Mouse (Mus musculus): Measurements from ENCODE around the gene Chic2. TPM values are rescaled to one million over a fixed set of nuclear protein-coding genes. Genes with fewer than 3 reads are reported as not detected.

Chic2 gene
- total and polyA plus RNA-seq, 3 experiments, result 3.7 to 19.2 (median 16.8) TPM

DNA sequence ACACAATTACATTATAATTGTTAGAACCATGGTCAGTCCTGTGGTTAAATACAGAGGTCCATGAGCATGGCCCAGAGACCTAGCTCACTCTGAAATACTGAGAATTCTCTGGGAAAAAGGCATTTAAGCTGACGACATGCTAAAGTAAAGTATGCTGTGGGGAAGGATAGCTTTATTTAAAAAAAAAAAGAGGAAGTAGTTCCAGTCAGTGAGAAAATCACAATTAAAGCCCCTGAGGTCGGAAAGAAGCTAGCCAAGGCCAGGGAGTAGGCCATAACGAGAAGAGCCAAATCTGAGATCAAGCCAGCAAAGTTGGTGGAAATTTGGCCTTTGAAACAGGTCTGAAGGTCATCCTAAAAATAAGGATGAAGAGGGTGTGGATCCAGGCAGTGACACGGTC is 6.5 kb upstream of the Chic2 start:
- Histone ChIP-seq H3K4me1 (ENCODE audit: control insufficient read depth, insufficient read depth, low read length) (peaks cover 3% of the 10 kb centered on the region), H3K4me3 (no peak overlapping the region), H3K27me3 (ENCODE audit: control insufficient read depth, insufficient read depth, low read length) (no peaks in the 10 kb centered on the region), H3K79me2 (replicated peaks; ENCODE audit: control insufficient read depth, insufficient read depth, low read length) (no peaks in the 10 kb centered on the region), H3K9ac (ENCODE audit: low read depth, low read length) (no peak overlapping the region), H3K27ac (no peak overlapping the region), H3K36me3 (ENCODE audit: control insufficient read depth, insufficient read depth, low read length) (no peaks in the 10 kb centered on the region)
- TF ChIP-seq POLR2A (IDR thresholded peaks at IDR 0.05; ENCODE audit: insufficient read depth, low read depth, low read length), result no peak
- TF ChIP-seq EP300 (IDR thresholded peaks at IDR 0.05; ENCODE audit: insufficient read depth, low read depth, low read length), result no peak
- TF ChIP-seq CTCF (IDR thresholded peaks at IDR 0.05), result no peak
- intact Hi-C loops (cut with DNase I), result no loop called here
- DNase-seq, result no peak
- WGBS, result 68% methylated on average over 4 of the region's 4 CpGs

DNA sequence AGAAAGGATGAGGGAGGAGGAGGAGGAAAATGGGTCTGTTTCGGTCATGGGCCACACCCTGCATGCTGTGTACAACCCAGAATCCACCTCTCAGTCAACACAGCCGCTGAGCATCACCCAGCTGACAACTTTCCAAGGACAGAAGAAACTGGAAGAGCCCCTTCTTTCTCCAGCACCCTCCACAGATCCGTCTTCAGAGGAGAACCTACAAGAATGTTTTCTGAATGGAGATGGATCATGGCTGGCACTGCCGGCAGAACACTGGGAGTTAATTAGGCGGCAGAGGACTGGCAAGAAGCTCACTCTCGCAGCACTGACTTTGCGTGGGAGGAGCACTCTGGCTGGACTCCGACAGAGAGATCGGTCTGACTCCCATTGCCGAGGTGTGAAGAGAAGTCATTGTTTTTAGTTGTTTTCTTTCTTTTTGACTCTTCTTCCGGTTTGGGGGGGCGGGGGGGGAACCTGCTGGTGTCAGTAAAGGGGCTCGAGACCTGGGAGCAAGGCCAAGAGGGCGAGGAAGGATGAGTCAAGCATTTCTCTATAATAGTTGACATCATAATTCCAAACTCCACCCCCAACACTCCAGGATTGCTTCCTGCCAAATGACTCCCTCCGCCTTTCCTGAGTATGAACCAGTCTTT is 2.2 kb upstream of the Chic2 start:
- WGBS, result 21% methylated on average over 15 of the region's 15 CpGs
- intact Hi-C loops (cut with DNase I), result loop anchor here (10.0 kb wide), 1 partner anchor 252 kb away; no protein-coding TSS in a partner anchor
- H3K36me3 ChIP-seq (ENCODE audit: control insufficient read depth, insufficient read depth, low read length), result peaks cover 5% of the 10 kb centered on the region
- peak; percentile 51 to 66 for DNase-seq
- no peaks in the 10 kb centered on the region for H3K27me3 ChIP-seq (ENCODE audit: control insufficient read depth, insufficient read depth, low read length)
- peaks cover 5% of the 10 kb centered on the region for H3K4me1 ChIP-seq (ENCODE audit: control insufficient read depth, insufficient read depth, low read length)
- H3K79me2 ChIP-seq (replicated peaks; ENCODE audit: control insufficient read depth, insufficient read depth, low read length), result peaks cover 6% of the 10 kb centered on the region
- H3K4me3 ChIP-seq, result no peak overlapping the region
- H3K9ac ChIP-seq (ENCODE audit: low read depth, low read length), result no peak overlapping the region
- no peak for TF ChIP-seq CTCF (IDR thresholded peaks at IDR 0.05)
- no peak for TF ChIP-seq EP300 (IDR thresholded peaks at IDR 0.05; ENCODE audit: insufficient read depth, low read depth, low read length)
- no peak for TF ChIP-seq POLR2A (IDR thresholded peaks at IDR 0.05; ENCODE audit: insufficient read depth, low read depth, low read length)
- H3K27ac ChIP-seq, result peak overlapping the region; percentile 8

DNA sequence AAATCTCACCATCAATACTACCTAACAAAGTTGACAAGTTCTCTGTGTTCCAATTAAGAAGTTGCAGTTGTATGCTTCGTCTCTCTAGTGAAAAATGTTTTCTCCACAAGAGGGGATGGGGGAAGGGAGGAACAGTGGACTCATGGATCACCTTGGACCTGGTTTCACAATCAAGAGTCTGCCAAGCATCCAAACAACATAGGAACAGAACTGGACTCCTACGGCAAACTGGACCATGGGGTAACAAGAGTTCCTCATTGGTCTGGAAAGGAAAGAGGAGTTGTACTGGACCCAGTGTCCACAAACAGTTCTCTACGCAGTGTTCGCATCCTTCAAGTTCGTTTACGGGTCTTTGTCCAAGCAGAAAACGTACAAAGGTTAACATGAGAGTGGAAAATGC is 797 bp upstream of the Chic2 start:
- Histone ChIP-seq H3K9ac (ENCODE audit: low read depth, low read length) (no peak overlapping the region), H3K36me3 (ENCODE audit: control insufficient read depth, insufficient read depth, low read length) (peaks cover 10% of the 10 kb centered on the region), H3K4me1 (ENCODE audit: control insufficient read depth, insufficient read depth, low read length) (peaks cover 8% of the 10 kb centered on the region), H3K4me3 (no peak overlapping the region), H3K79me2 (replicated peaks; ENCODE audit: control insufficient read depth, insufficient read depth, low read length) (peaks cover 7% of the 10 kb centered on the region), H3K27ac (no peak overlapping the region; the same call in 1 of the 2 replicates), H3K27me3 (ENCODE audit: control insufficient read depth, insufficient read depth, low read length) (no peaks in the 10 kb centered on the region)
- intact Hi-C loops (cut with DNase I), result loop anchor here (10.0 kb wide), 1 partner anchor 251 kb away; no protein-coding TSS in a partner anchor
- no peak for DNase-seq
- WGBS, result 79% methylated on average over 7 of the region's 7 CpGs
- TF ChIP-seq EP300 (IDR thresholded peaks at IDR 0.05; ENCODE audit: insufficient read depth, low read depth, low read length) (no peak), POLR2A (IDR thresholded peaks at IDR 0.05; ENCODE audit: insufficient read depth, low read depth, low read length) (no peak), CTCF (IDR thresholded peaks at IDR 0.05) (no peak)

DNA sequence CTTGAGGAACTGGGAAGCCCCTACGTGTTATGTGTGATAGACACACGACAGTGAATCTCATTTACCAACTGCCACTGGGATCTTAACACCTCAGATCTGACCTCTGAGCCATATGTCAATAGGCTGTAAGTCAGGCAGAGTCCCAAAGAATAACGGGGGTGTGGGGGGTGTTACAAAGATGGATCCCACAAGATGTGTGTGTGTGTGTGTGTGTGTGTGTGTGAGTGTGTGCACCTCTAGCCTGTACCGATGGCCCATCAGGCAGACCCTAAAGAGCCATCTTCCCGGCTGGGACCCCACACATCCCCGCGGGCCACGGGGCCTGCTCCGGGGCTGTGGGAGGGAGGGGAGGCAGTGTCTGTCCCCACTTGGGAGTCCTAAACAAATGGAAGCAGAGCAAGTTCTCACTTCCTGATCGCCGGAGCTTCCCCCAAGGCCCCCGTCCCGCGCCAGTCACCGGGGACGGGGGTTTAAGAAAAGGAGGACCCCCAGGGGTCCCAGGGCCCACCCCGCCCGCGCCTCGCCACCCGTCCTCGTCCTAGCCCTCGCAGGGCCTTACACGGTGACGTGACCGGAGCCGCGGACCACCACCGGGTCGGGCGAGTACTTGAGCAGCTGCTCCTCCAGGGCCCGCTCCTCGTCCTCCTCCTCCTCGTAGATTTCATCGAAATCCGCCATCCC is 813 bp downstream of the Chic2 start:
- intact Hi-C loops (cut with DNase I), result loop anchor here (2.0 to 10.0 kb wide), 3 partner anchors 69 to 511 kb away; partner anchors contain the start of gene Scfd2
- no peak for DNase-seq
- Histone ChIP-seq H3K27me3 (ENCODE audit: control insufficient read depth, insufficient read depth, low read length) (no peaks in the 10 kb centered on the region), H3K36me3 (ENCODE audit: control insufficient read depth, insufficient read depth, low read length) (peaks cover 15% of the 10 kb centered on the region), H3K79me2 (replicated peaks; ENCODE audit: control insufficient read depth, insufficient read depth, low read length) (peaks cover 11% of the 10 kb centered on the region), H3K4me1 (ENCODE audit: control insufficient read depth, insufficient read depth, low read length) (peaks cover 8% of the 10 kb centered on the region), H3K4me3 (peak overlapping the region; percentile 98), H3K9ac (ENCODE audit: low read depth, low read length) (peak overlapping the region; percentile 99), H3K27ac (peak overlapping the region; percentile 93)
- TF ChIP-seq CTCF (IDR thresholded peaks at IDR 0.05) (no peak), EP300 (IDR thresholded peaks at IDR 0.05; ENCODE audit: insufficient read depth, low read depth, low read length) (no peak), POLR2A (IDR thresholded peaks at IDR 0.05; ENCODE audit: insufficient read depth, low read depth, low read length) (no peak)
- WGBS, result under 1% methylated on average over 36 of the region's 36 CpGs

DNA sequence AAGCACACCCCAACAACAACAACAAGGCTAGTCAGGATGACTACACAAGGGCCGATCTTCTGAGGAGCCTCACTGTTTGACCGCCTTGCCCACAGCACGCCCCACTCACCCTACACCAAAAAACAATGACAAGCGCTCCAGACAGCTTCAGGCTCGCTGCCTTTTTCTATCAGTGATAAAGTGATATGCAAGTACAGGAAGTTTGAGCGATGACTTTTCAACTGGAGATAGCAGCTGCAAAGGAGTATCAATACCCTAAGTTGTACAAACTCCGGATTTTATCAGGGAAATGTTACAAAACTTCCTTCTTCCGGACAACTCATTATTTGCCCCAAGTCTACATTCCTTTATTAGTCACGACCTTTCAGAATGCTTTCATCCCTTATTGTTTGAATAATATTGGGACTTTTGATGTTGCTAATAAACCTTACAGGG is 1.5 kb downstream of the Chic2 start:
- 9% methylated on average over 9 of the region's 9 CpGs for WGBS

More for the DNA sequence above, 1.5 kb downstream of the Chic2 start:
- Histone ChIP-seq H3K27ac (peak overlapping the region; percentile 93), H3K36me3 (ENCODE audit: control insufficient read depth, insufficient read depth, low read length) (peaks cover 15% of the 10 kb centered on the region), H3K79me2 (replicated peaks; ENCODE audit: control insufficient read depth, insufficient read depth, low read length) (peaks cover 13% of the 10 kb centered on the region), H3K4me3 (peak overlapping the region; percentile 98), H3K9ac (ENCODE audit: low read depth, low read length) (peak overlapping the region; percentile 24), H3K4me1 (ENCODE audit: control insufficient read depth, insufficient read depth, low read length) (peaks cover 8% of the 10 kb centered on the region), H3K27me3 (ENCODE audit: control insufficient read depth, insufficient read depth, low read length) (no peaks in the 10 kb centered on the region)
- peak in 1 of 2 experiments; percentile 8 for DNase-seq
- TF ChIP-seq POLR2A (IDR thresholded peaks at IDR 0.05; ENCODE audit: insufficient read depth, low read depth, low read length) (no peak), CTCF (IDR thresholded peaks at IDR 0.05) (no peak), EP300 (IDR thresholded peaks at IDR 0.05; ENCODE audit: insufficient read depth, low read depth, low read length) (no peak)
- intact Hi-C loops (cut with DNase I), result loop anchor here (2.0 to 10.0 kb wide), 3 partner anchors 68 to 511 kb away; partner anchors contain the start of gene Scfd2

Measured in heart, adult 2 months (tissue).